Mouse (Mus musculus) frontal cortex, postnatal 36 days (tissue): Measurements from ENCODE around the gene Sipa1l3.

Experiments
- DNase-seq, 2 experiments: peaks; one replicate each; pipeline ENCODE4 v3.0.0; 2022; ENCODE audit warnings: low spot score in 2 of 2

Gene Sipa1l3

GRCm38 (mm10) chr7:29287481-29287880, 231.0 kb downstream of the Sipa1l3 start:
- DNase-seq = no peak

- no peak for DNase-seq
These were observed 233.9 kb downstream of the Sipa1l3 start for GRCm38 (mm10) chr7:29284523-29284922.

GRCm38 (mm10) chr7:29283876-29284275, 234.6 kb downstream of the Sipa1l3 start:
- DNase-seq = no peak

GRCm38 (mm10) chr7:29282074-29282554, 236.3 kb downstream of the Sipa1l3 start:
- DNase-seq = no peak

- no peak for DNase-seq
These were observed 237.0 kb downstream of the Sipa1l3 start, which contains the start of gene Spint2 for GRCm38 (mm10) chr7:29281201-29282073. Gene Spint2 (minus strand): TSS chr7:29281912.

GRCm38 (mm10) chr7:29280801-29281200, 237.6 kb downstream of the Sipa1l3 start:
- DNase-seq = no peak

GRCm38 (mm10) chr7:29279924-29280323, 238.5 kb downstream of the Sipa1l3 start:
- no peak for DNase-seq

- DNase-seq = no peak
These were observed 239.2 kb downstream of the Sipa1l3 start for GRCm38 (mm10) chr7:29279261-29279660.

- no peak for DNase-seq
These were observed 240.9 kb downstream of the Sipa1l3 start for GRCm38 (mm10) chr7:29277510-29277909.

- DNase-seq = no peak
These were observed 241.7 kb downstream of the Sipa1l3 start for GRCm38 (mm10) chr7:29276715-29277114.

GRCm38 (mm10) chr7:29271687-29272465, 246.6 kb downstream of the Sipa1l3 start:
- DNase-seq = peak; percentile 39 to 51

- no peak for DNase-seq
These were observed 248.0 kb downstream of the Sipa1l3 start for GRCm38 (mm10) chr7:29270445-29270844.
